ENCODE assay signal across 8 mouse cellular contexts in genomic region chr2:31255952-31256938, GRCm38 (mm10). TPM values are rescaled to one million over a fixed set of nuclear protein-coding genes. Genes with fewer than 3 reads are reported as not detected.
DNase-seq lines count a peak whose midpoint lies in the region; ATAC-seq and TF ChIP-seq lines count a peak whose summit lies in the region.

No protein-coding gene starts in this region.

- H3K36me3 ChIP-seq in C2C12 (ENCODE audit: control insufficient read depth, insufficient read depth) = peaks cover 16% of the 10 kb centered on the region
- H3K36me3 ChIP-seq in heart, embryonic 15.5 days = no peaks in the 10 kb centered on the region
- H3K36me3 ChIP-seq in liver, postnatal 0 days (replicated peaks; ENCODE audit: insufficient read depth, low read length) = no peaks in the 10 kb centered on the region
- H3K36me3 ChIP-seq in neural tube, embryonic 13.5 days = no peaks in the 10 kb centered on the region; the same call in 1 of the 2 replicates

- H3K4me1 ChIP-seq in embryonic fibroblast, embryonic 13.5 days (ENCODE audit: control insufficient read depth, insufficient read depth, low read length) = peaks cover 27% of the 10 kb centered on the region
- peaks cover 71% of the 10 kb centered on the region for H3K4me1 ChIP-seq in heart, embryonic 15.5 days (replicated peaks)
- H3K4me1 ChIP-seq in liver, postnatal 0 days (ENCODE audit: insufficient read depth) = peaks cover 14% of the 10 kb centered on the region
- H3K4me1 ChIP-seq in neural tube, embryonic 13.5 days (replicated peaks) = peaks cover 72% of the 10 kb centered on the region

- 11% methylated on average over 21 of the region's 21 CpGs for WGBS in heart, embryonic 15.5 days
- WGBS in liver, postnatal 0 days (ENCODE audit: insufficient replicate concordance) = 26% methylated on average over 21 of the region's 21 CpGs
- WGBS in neural tube, embryonic 13.5 days = 20% methylated on average over 21 of the region's 21 CpGs

- TF ChIP-seq EP300 in liver, postnatal 0 days (IDR thresholded peaks at IDR 0.05; ENCODE audit: low read depth) = no peak

- H3K9ac ChIP-seq in heart, embryonic 15.5 days = peak overlapping the region; percentile 65
- no peak overlapping the region for H3K9ac ChIP-seq in liver, postnatal 0 days (replicated peaks)
- peak overlapping the region; percentile 5; the same call in 1 of the 2 replicates for H3K9ac ChIP-seq in neural tube, embryonic 13.5 days

- TF ChIP-seq CTCF in C2C12 (IDR thresholded peaks at IDR 0.05; ENCODE audit: control insufficient read depth, insufficient read depth, insufficient read length) = peak; percentile 64
- 0 out of 2 replicates have a peak, but pooled peaks have one; percentile 42 for TF ChIP-seq CTCF in embryonic fibroblast, embryonic 13.5 days (IDR thresholded peaks at IDR 0.05; ENCODE audit: borderline replicate concordance, insufficient read depth, low read length)
- peak; percentile 63 for TF ChIP-seq CTCF in liver, postnatal 0 days (IDR thresholded peaks at IDR 0.05; ENCODE audit: low read depth)

- TF ChIP-seq POLR2A in embryonic fibroblast, embryonic 13.5 days (IDR thresholded peaks at IDR 0.05; ENCODE audit: low read depth, low read length) = no peak

- ATAC-seq in heart, embryonic 15.5 days (replicated peaks; ENCODE audit: insufficient number of reproducible peaks, insufficient read depth, low FRiP score, low read depth) = peak; percentile 56
- peak; percentile 79 for ATAC-seq in liver, postnatal 0 days
- peak; percentile 16; the same call in 1 of the 2 replicates for ATAC-seq in neural tube, embryonic 13.5 days (ENCODE audit: low read depth)

- H3K79me2 ChIP-seq in C2C12 (ENCODE audit: control insufficient read depth, insufficient read depth) = peaks cover 100% of the 10 kb centered on the region

- peak overlapping the region; percentile 44 for H3ac ChIP-seq in C2C12 (ENCODE audit: control insufficient read depth, insufficient read length, low read depth)

- peak overlapping the region; percentile 55 for H3K4me2 ChIP-seq in heart, embryonic 15.5 days
- H3K4me2 ChIP-seq in liver, postnatal 0 days (ENCODE audit: low read depth, low read length) = peak overlapping the region; percentile 27; the same call in 1 of the 2 replicates
- H3K4me2 ChIP-seq in neural tube, embryonic 13.5 days = peak overlapping the region; percentile 23

- peaks cover 97% of the 10 kb centered on the region for H3K79me3 ChIP-seq in C2C12 (ENCODE audit: low read depth)

- H3K27ac ChIP-seq in embryonic fibroblast, embryonic 13.5 days (ENCODE audit: insufficient read depth, low read length) = peak overlapping the region; percentile 79
- peak overlapping the region; percentile 93 for H3K27ac ChIP-seq in heart, embryonic 15.5 days
- H3K27ac ChIP-seq in liver, postnatal 0 days (ENCODE audit: low read depth) = peak overlapping the region; percentile 34; the same call in 1 of the 2 replicates
- peak overlapping the region; percentile 62 for H3K27ac ChIP-seq in neural tube, embryonic 13.5 days (replicated peaks)

- H3K9me3 ChIP-seq in heart, embryonic 15.5 days (replicated peaks) = no peaks in the 10 kb centered on the region
- H3K9me3 ChIP-seq in liver, postnatal 0 days (ENCODE audit: low read length) = no peaks in the 10 kb centered on the region
- no peaks in the 10 kb centered on the region for H3K9me3 ChIP-seq in neural tube, embryonic 13.5 days

- no peak overlapping the region for H3K4me3 ChIP-seq in C2C12 (ENCODE audit: insufficient read depth, poor library complexity, severe bottlenecking)
- H3K4me3 ChIP-seq in embryonic fibroblast, embryonic 13.5 days (ENCODE audit: insufficient read depth, low read length) = no peak overlapping the region
- H3K4me3 ChIP-seq in heart, embryonic 15.5 days = peak overlapping the region; percentile 10; the same call in 1 of the 2 replicates
- H3K4me3 ChIP-seq in liver, postnatal 0 days (ENCODE audit: low read depth, low read length) = no peak overlapping the region
- no peak overlapping the region for H3K4me3 ChIP-seq in neural tube, embryonic 13.5 days

- peak; percentile 77 for DNase-seq in adrenal gland, postnatal 14 days
- peak; percentile 87 for DNase-seq in kidney, postnatal 10 days
- DNase-seq in liver, postnatal 0 days = peak; percentile 80
- peak; percentile 75 for DNase-seq in testis, postnatal 10 days (ENCODE audit: low spot score)

- H3K27me3 ChIP-seq in C2C12 (ENCODE audit: control insufficient read depth, insufficient read depth, insufficient read length) = no peaks in the 10 kb centered on the region
- H3K27me3 ChIP-seq in heart, embryonic 15.5 days = no peaks in the 10 kb centered on the region
- H3K27me3 ChIP-seq in liver, postnatal 0 days (ENCODE audit: insufficient read depth, low read length) = no peaks in the 10 kb centered on the region
- no peaks in the 10 kb centered on the region for H3K27me3 ChIP-seq in neural tube, embryonic 13.5 days

TF ChIP-seq in C2C12, 6 proteins besides CTCF, POLR2A, EP300 and RAD21:
- TF ChIP-seq FOSL1 (IDR thresholded peaks at IDR 0.05; ENCODE audit: insufficient read depth, low read length, poor library complexity, severe bottlenecking) (no peak), USF1 (IDR thresholded peaks at IDR 0.05; ENCODE audit: low read depth) (no peak), MAX (IDR thresholded peaks at IDR 0.05) (peak; percentile 26), CEBPB (IDR thresholded peaks at IDR 0.05; ENCODE audit: low read depth) (no peak), MYOD1 (IDR thresholded peaks at IDR 0.05; ENCODE audit: control insufficient read depth, insufficient read length, low read depth) (no peak), MYOG (IDR thresholded peaks at IDR 0.05; ENCODE audit: control insufficient read depth, extremely low read depth, insufficient read length) (no peak)
TF ChIP-seq in C2C12: peak in this region for 1.

RNA-seq across cellular contexts. Expression of gene Ncs1, which starts 10.6 kb away (rescaled TPM):
- polyA plus RNA-seq in C2C12 (2012; fragmentation: generic; extraction: Trizol) = 58.6 TPM
- 3.4 and 4.2 TPM in 2 replicates for total RNA-seq in adrenal gland, postnatal 14 days (2021)
- 43.6 and 53.2 TPM in 2 replicates for polyA plus RNA-seq in embryonic fibroblast, embryonic 13.5 days (2011; ENCODE audit: insufficient read length, low read depth, missing spikeins)
- 33.7 and 35.1 TPM in 2 replicates for polyA plus RNA-seq in heart, embryonic 15.5 days (2015; fragmentation: Nextera tagmentation; extraction: Ambion mirVana)
- polyA plus RNA-seq in liver, postnatal 0 days (2015; fragmentation: Nextera tagmentation; extraction: Ambion mirVana) = 0.46 and 0.62 TPM in 2 replicates
- polyA plus RNA-seq in neural tube, embryonic 13.5 days (2015; fragmentation: Nextera tagmentation; extraction: Ambion mirVana) = 137 and 153 TPM in 2 replicates

RNA-seq across cellular contexts. Expression of gene Hmcn2, which starts 58.0 kb away (rescaled TPM):
- polyA plus RNA-seq in C2C12 (2012; fragmentation: generic; extraction: Trizol) = 4.1 TPM
- total RNA-seq in adrenal gland, postnatal 14 days (2021) = 4.3 and 5.8 TPM in 2 replicates
- polyA plus RNA-seq in embryonic fibroblast, embryonic 13.5 days (2011; ENCODE audit: insufficient read length, low read depth, missing spikeins) = 0.49 and 2.0 TPM in 2 replicates
- polyA plus RNA-seq in heart, embryonic 15.5 days (2015; fragmentation: Nextera tagmentation; extraction: Ambion mirVana) = 1.0 and 1.1 TPM in 2 replicates
- polyA plus RNA-seq in liver, postnatal 0 days (2015; fragmentation: Nextera tagmentation; extraction: Ambion mirVana) = 0.20 and 0.24 TPM in 2 replicates
- 0.06 and 0.32 TPM in 2 replicates for polyA plus RNA-seq in neural tube, embryonic 13.5 days (2015; fragmentation: Nextera tagmentation; extraction: Ambion mirVana)

Comparison
In these comparisons a context has a peak if more than half of its experiments do, and no peak if none do; other contexts are left out.
1. H3K27ac ChIP-seq: peak in every context shown above with its lines; median percentile 93 in heart, embryonic 15.5 days; 79 in embryonic fibroblast, embryonic 13.5 days; 62 in neural tube, embryonic 13.5 days; 34 in liver, postnatal 0 days.
2. ATAC-seq: peak in every context shown above with its lines; median percentile 79 in liver, postnatal 0 days; 56 in heart, embryonic 15.5 days; 16 in neural tube, embryonic 13.5 days.
3. RNA of gene Ncs1, which starts 10.6 kb away (polyA plus RNA-seq): 137 to 153 TPM in neural tube, embryonic 13.5 days, 58.6 TPM in C2C12 (single experiment), 43.6 to 53.2 TPM in embryonic fibroblast, embryonic 13.5 days and 33.7 to 35.1 TPM in heart, embryonic 15.5 days; 0.46 to 0.62 TPM in liver, postnatal 0 days; every median in the first group is over 10 times any median in the second.
4. Peak in every context shown above with its lines, with median percentiles within 50 percentile points of each other: CTCF ChIP-seq, DNase-seq and H3K4me2 ChIP-seq.